7 mouse cellular contexts compared by ENCODE assay signal in the genomic region with DNA sequence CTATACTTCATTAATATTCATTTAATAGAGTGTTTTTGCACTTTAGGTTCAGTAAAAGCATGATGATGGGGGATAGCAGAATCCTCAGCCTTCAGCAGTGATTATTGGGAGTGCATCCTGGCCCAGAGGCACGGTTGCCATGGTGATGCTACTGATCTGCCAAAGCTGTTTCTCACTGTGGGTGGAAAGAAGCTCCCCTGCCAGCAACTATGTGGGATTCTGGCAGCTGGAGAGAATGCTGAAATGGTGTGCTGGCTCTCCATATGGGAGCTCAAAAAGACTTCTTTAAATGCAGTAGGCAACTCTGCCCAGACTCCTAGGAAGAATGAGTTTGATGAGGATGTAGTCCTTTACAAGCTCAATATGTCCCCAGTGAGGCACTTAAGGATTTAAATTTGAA.
DNase-seq lines count a peak whose midpoint lies in the region; ATAC-seq and TF ChIP-seq lines count a peak whose summit lies in the region.

No protein-coding gene starts in this region.

- TF ChIP-seq CTCF in intestine, postnatal 0 days (IDR thresholded peaks at IDR 0.05; ENCODE audit: low read depth), result no peak

- no peak overlapping the region for H3K4me3 ChIP-seq in hindbrain, embryonic 13.5 days
- no peak overlapping the region for H3K4me3 ChIP-seq in kidney, embryonic 15.5 days (replicated peaks)
- H3K4me3 ChIP-seq in intestine, postnatal 0 days (ENCODE audit: low read depth, low read length), result no peak overlapping the region

- DNase-seq in cerebellum, adult 11-12 months, result peak; percentile 96
- DNase-seq in embryo, embryonic 10.5 days (ENCODE audit: low spot score), result peak; percentile 74
- DNase-seq in mesoderm, embryonic 11.5 days (ENCODE audit: low read depth, low spot score), result peak; percentile 71
- peak; percentile 76 for DNase-seq in right cerebral cortex, postnatal 4 days

- 0% methylated on average over 1 of the region's 1 CpGs for WGBS in hindbrain, embryonic 13.5 days
- WGBS in kidney, embryonic 15.5 days, result 12% methylated on average over 1 of the region's 1 CpGs
- 6% methylated on average over 1 of the region's 1 CpGs for WGBS in intestine, postnatal 0 days

- peak; percentile 96 for ATAC-seq in hindbrain, embryonic 13.5 days (ENCODE audit: low FRiP score)
- no peak for ATAC-seq in kidney, embryonic 15.5 days (replicated peaks; ENCODE audit: low FRiP score)
- no peak for ATAC-seq in intestine, postnatal 0 days

- H3K4me1 ChIP-seq in hindbrain, embryonic 13.5 days (replicated peaks), result peaks cover 14% of the 10 kb centered on the region
- no peaks in the 10 kb centered on the region for H3K4me1 ChIP-seq in kidney, embryonic 15.5 days
- no peaks in the 10 kb centered on the region for H3K4me1 ChIP-seq in intestine, postnatal 0 days (replicated peaks; ENCODE audit: control insufficient read depth, insufficient read depth, low read length)

- H3K36me3 ChIP-seq in hindbrain, embryonic 13.5 days, result no peaks in the 10 kb centered on the region
- H3K36me3 ChIP-seq in kidney, embryonic 15.5 days, result no peaks in the 10 kb centered on the region
- H3K36me3 ChIP-seq in intestine, postnatal 0 days (ENCODE audit: control insufficient read depth, insufficient read depth), result no peaks in the 10 kb centered on the region

- H3K9ac ChIP-seq in hindbrain, embryonic 13.5 days, result no peak overlapping the region
- no peak overlapping the region for H3K9ac ChIP-seq in kidney, embryonic 15.5 days
- no peak overlapping the region for H3K9ac ChIP-seq in intestine, postnatal 0 days (ENCODE audit: low read depth, low read length)

- H3K27ac ChIP-seq in hindbrain, embryonic 13.5 days, result peak overlapping the region; percentile 81
- no peak overlapping the region for H3K27ac ChIP-seq in kidney, embryonic 15.5 days
- no peak overlapping the region for H3K27ac ChIP-seq in intestine, postnatal 0 days (ENCODE audit: low read depth, low read length)

- no peaks in the 10 kb centered on the region for H3K27me3 ChIP-seq in hindbrain, embryonic 13.5 days
- no peaks in the 10 kb centered on the region for H3K27me3 ChIP-seq in kidney, embryonic 15.5 days
- no peaks in the 10 kb centered on the region for H3K27me3 ChIP-seq in intestine, postnatal 0 days (replicated peaks; ENCODE audit: control insufficient read depth, insufficient read depth, low read length)

- no peaks in the 10 kb centered on the region for H3K9me3 ChIP-seq in hindbrain, embryonic 13.5 days
- H3K9me3 ChIP-seq in kidney, embryonic 15.5 days (replicated peaks), result no peaks in the 10 kb centered on the region
- no peaks in the 10 kb centered on the region for H3K9me3 ChIP-seq in intestine, postnatal 0 days (ENCODE audit: control insufficient read depth)

- peak overlapping the region; percentile 15; the same call in 1 of the 2 replicates for H3K4me2 ChIP-seq in hindbrain, embryonic 13.5 days
- H3K4me2 ChIP-seq in kidney, embryonic 15.5 days, result no peak overlapping the region
- H3K4me2 ChIP-seq in intestine, postnatal 0 days (replicated peaks; ENCODE audit: low read depth), result no peak overlapping the region
